Mouse (Mus musculus) testis, postnatal 10 days (tissue): ENCODE measurements around the gene Gm21488.
"Not testable (repeated sequence)": the region's sequence is repeated elsewhere in the genome, so short reads cannot be mapped to it uniquely, and the experiment has no call there.

ENCODE experiments used
- DNase-seq: peaks from one replicate; pipeline ENCODE4 v3.0.0; 2021; ENCODE audit warnings: low spot score

The Gm21488 gene

DNA sequence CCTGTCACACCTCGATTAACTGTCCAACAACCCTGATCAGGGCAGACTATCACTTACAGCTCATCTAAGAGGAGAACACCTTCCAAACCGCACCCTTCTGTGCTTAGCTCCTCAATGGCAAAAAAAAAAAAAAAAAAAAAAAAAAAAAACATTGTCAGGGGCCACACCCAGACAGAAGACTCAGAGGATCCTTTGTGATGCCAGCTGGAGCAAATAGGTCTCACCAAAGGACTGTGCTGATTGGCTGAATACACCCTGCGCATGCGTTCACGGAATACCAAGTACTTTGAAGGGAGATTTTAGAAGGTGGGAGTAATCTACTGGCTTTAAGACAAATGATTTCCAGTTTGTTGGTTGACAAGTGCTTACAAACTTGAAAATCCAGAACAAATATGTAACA lies at the start of gene Gm21488:
Gene Gm21488, minus strand, starts transcription at position 101 of the 400 bp plus-strand sequence.
- not testable (repeated sequence) for DNase-seq
